Mouse (Mus musculus) midbrain, postnatal 0 days (tissue): Measurements from ENCODE around the gene Clcf1. TPM values are rescaled to one million over a fixed set of nuclear protein-coding genes. Genes with fewer than 3 reads are reported as not detected.

ENCODE experiments used
- ATAC-seq: fragments of 200-750 bp; cut with Nextera tagmentation; 2 replicates; pipeline ENCODE4 v1.8.0; 2017; ENCODE audit warnings: moderate number of reproducible peaks, mild to moderate bottlenecking, moderate TSS enrichment, moderate library complexity; ENCODE audit not compliant: low FRiP score
- DNase-seq: peaks from one replicate; pipeline ENCODE4 v3.0.0-alpha.2; 2015; ENCODE audit warnings: low spot score
- H3K27ac ChIP-seq: fragments of 300-500 bp; sonication (generic); 2 replicates; pipeline ENCODE4 v1.5.1; 2014; ENCODE audit warnings: low read depth, mild to moderate bottlenecking, low read length, mixed read lengths
- H3K27me3 ChIP-seq: fragments of 300-500 bp; sonication (generic); 2 replicates; pipeline ENCODE4 v1.6.1; 2014; ENCODE audit warnings: low read length, control low read depth, mixed read lengths; ENCODE audit not compliant: insufficient read depth
- H3K36me3 ChIP-seq: fragments of 300-500 bp; sonication (generic); 2 replicates; pipeline ENCODE4 v1.6.1; 2014; ENCODE audit warnings: low read length, control low read depth, mixed read lengths; ENCODE audit not compliant: insufficient read depth
- H3K4me1 ChIP-seq: fragments of 300-500 bp; sonication (generic); 2 replicates; pipeline ENCODE4 v1.6.1; 2014; ENCODE audit warnings: mild to moderate bottlenecking, control low read depth, antibody characterized with exemption, low read length, mixed read lengths; ENCODE audit not compliant: insufficient read depth
- H3K4me2 ChIP-seq: fragments of 300-500 bp; sonication (generic); 2 replicates; pipeline ENCODE4 v1.6.1; 2014; ENCODE audit warnings: low read depth, mild to moderate bottlenecking, low read length, mixed read lengths; ENCODE audit not compliant: poor library complexity, severe bottlenecking
- H3K4me3 ChIP-seq: fragments of 300-500 bp; sonication (generic); 2 replicates; pipeline ENCODE4 v1.5.1; 2014; ENCODE audit warnings: low read depth, mild to moderate bottlenecking, low read length, moderate library complexity
- H3K9ac ChIP-seq: fragments of 300-500 bp; sonication (generic); replicated peaks from 2 replicates; pipeline ENCODE4 v1.6.1; 2014; ENCODE audit warnings: mild to moderate bottlenecking, low read length, moderate library complexity, mixed read lengths; ENCODE audit not compliant: poor library complexity, severe bottlenecking
- H3K9me3 ChIP-seq: fragments of 300-500 bp; sonication (generic); 2 replicates; pipeline ENCODE4 v1.6.1; 2016; ENCODE audit warnings: low read length, control low read depth
- CTCF ChIP-seq: IDR thresholded peaks from 2 replicates; pipeline ENCODE4 v1.5.1; 2016; ENCODE audit warnings: antibody characterized with exemption, mild to moderate bottlenecking
- WGBS: fragments of 180-500 bp; shearing (Covaris S2); extraction: QIAGEN DNeasy Blood & Tissue Kit; methylation state at CpG from one replicate; pipeline ENCODE4 v1.1.7; 2014; 5-methylcytosine and 5-hydroxymethylcytosine counted together
- polyA plus RNA-seq: library from polyadenylated mRNA; unstranded; fragments of >200 nt; fragmentation: Nextera tagmentation; extraction: Ambion mirVana; gene quantifications from 2 replicates; pipeline ENCODE4 v1.2.1, GENCODE M21; 2015
- total RNA-seq: library from RNA; depleted of rRNA; stranded (reverse); fragments of >200 nt; gene quantifications from 2 replicates; pipeline ENCODE4 v1.2.3, GENCODE M21; 2014; rRNA removed

Gene Clcf1
- total RNA-seq (0.99 and 1.2 TPM in 2 replicates), polyA plus RNA-seq (0.28 and 0.44 TPM in 2 replicates)

DNA sequence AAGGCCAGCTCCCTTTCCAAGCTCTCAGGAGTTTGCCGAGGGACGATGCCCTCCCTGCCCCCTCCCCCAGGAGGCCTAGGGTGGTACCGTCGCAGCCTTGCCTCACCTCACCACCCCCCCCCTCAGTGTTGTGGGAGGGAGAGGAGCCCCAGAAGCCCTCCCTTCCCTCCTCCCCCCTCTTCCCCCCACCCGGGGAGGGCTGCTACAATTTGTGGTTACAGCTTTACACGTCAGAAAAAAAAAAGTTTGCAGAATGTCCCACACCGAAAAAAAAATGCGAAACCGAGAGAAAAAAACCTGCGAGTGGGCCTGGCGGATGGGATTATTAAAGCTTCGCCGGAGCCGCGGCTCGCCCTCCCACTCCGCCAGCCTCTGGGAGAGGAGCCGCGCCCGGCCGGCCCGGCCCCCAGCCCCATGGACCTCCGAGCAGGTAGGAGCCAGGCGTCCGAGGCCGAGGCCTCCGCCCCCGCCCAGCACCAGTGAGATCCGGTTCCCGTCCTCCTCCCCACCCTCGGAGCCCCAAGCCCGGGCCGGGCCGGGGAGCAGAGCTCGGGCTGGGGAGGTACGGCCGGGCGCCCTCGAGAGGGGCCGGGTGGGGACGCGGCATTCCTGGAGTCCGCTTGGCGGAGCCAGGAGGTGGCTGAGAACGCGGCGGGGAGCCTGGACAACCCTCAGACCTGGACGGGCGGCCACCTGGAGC, at the start of gene Clcf1, which contains the start of gene AC109138.7:
Gene Clcf1, plus strand, starts transcription at position 168 of the 700 bp plus-strand sequence.
Gene AC109138.7, plus strand, starts transcription at position 287 of the 700 bp plus-strand sequence.
- H3K27me3 ChIP-seq = peaks cover 44% of the 10 kb centered on the region
- H3K27ac ChIP-seq = no peak within 1 kb of the TSS
- ATAC-seq (0 out of 2 replicates have a peak, but pooled peaks have one; percentile 31), DNase-seq (no peak)
- H3K9ac ChIP-seq = peak within 1 kb of the TSS; percentile 59
- no peaks in the 10 kb centered on the region for H3K9me3 ChIP-seq
- peaks cover 7% of the 10 kb centered on the region; the same call in 1 of the 2 replicates for H3K4me1 ChIP-seq
- no peaks in the 10 kb centered on the region for H3K36me3 ChIP-seq
- H3K4me3 ChIP-seq = peak within 1 kb of the TSS; percentile 39
- H3K4me2 ChIP-seq = peak within 1 kb of the TSS; percentile 91
- no peak for TF ChIP-seq CTCF
- WGBS = under 1% methylated on average over 39 of the region's 49 CpGs

DNA sequence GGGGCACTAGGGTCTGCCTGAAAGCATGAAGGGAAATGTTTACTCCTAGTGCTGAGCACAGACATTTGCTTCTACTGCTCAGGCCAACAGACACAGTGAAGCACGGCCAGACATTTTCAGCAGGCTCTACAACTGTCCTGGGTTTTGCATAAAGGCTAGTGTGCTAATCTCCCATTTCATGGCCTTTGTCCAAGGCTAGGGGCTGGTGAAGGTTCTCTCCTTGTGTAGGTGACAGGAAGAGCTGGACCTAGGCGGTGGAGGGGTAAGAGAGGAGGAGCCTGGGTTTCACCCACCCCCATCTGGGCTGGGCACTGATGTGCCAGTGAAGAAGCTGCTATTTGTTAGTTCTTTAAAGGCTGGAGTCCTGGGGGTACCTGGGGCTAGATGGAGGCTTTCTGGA, 49.3 kb upstream of the Clcf1 start:
- Histone ChIP-seq H3K4me2 (no peak overlapping the region), H3K27me3 (no peaks in the 10 kb centered on the region), H3K4me3 (no peak overlapping the region), H3K4me1 (peaks cover 6% of the 10 kb centered on the region; the same call in 1 of the 2 replicates), H3K9ac (no peak overlapping the region), H3K9me3 (no peaks in the 10 kb centered on the region), H3K36me3 (peaks cover 14% of the 10 kb centered on the region), H3K27ac (no peak overlapping the region)
- 81% methylated on average over 2 of the region's 2 CpGs for WGBS
- no peak for TF ChIP-seq CTCF
- ATAC-seq (no peak), DNase-seq (no peak)

DNA sequence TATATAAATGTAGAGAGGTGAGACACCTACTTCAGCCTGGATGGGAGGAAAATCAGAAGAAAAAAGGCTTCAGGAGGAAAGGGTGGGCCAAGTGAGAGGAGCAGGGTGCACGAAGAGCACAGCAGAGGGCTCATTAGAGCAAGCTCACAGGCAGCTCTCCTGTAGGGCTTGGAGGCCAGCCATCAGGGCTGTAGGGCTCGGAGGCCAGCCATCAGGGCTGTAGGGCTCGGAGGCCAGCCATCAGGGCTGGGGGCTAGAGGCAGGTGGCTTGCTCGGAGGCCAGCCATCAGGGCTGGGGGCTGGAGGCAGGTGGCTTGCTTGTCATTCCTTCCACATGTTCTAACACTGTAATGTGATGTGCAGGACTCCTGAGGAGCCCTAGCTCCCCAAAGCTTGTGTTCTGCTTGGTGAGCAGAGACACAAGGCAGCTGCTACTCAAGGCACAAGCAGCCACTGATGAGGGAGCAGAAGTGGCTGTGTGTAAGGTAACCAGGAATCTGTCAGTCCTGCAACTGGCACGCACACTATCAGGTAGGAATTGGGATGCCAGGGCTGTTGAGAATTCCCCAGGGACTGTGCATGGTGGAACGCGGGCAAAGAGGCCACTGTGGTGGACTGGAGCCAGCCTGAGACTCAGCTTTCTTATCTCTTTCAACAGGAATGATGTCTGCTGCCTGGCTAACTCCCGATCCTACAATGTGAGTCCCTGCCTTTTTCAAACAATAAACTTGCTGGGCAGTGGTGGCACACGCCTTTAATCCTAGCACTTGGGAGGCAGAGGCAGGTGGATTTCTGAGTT, 47.2 kb upstream of the Clcf1 start:
- DNase-seq = no peak
- Histone ChIP-seq H3K4me2 (no peak overlapping the region), H3K9me3 (no peaks in the 10 kb centered on the region), H3K27me3 (no peaks in the 10 kb centered on the region), H3K9ac (no peak overlapping the region), H3K4me1 (peaks cover 6% of the 10 kb centered on the region; the same call in 1 of the 2 replicates), H3K36me3 (0 out of 2 replicates have a peak, but pooled peaks cover 3% of the 10 kb centered on the region), H3K4me3 (no peak overlapping the region), H3K27ac (no peak overlapping the region)
- no peak for TF ChIP-seq CTCF
- WGBS = 74% methylated on average over 9 of the region's 9 CpGs
- no peak for ATAC-seq

DNA sequence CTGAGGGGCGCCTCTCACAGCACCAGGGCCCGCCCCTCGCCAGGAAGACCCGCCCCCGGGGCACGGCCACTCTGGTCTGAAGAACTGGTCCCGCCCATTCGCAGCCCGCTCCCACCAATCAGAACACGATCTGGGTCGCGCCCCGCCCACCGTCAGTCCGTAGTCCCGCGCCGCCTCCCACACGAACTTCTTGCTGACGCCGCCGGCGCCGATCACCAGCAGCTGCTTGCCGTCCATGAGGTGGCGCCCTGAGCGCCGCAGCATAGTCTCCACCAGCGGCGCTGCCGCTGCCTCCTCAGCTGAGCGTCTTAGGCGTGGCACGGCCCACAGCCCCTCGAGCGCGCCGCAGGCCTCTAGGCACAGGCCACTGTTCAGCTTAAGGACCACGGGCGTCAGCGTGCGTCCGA, 44.7 kb upstream of the Clcf1 start:
- Histone ChIP-seq H3K4me1 (no peaks in the 10 kb centered on the region), H3K36me3 (0 out of 2 replicates have a peak, but pooled peaks cover 3% of the 10 kb centered on the region), H3K27me3 (no peaks in the 10 kb centered on the region), H3K9ac (peak overlapping the region; percentile 80), H3K9me3 (no peaks in the 10 kb centered on the region), H3K4me3 (peak overlapping the region; percentile 41), H3K4me2 (peak overlapping the region; percentile 75), H3K27ac (peak overlapping the region; percentile 91)
- TF ChIP-seq CTCF = peak; percentile 98
- whole genome bisulfite sequencing = under 1% methylated on average over 32 of the region's 43 CpGs
- DNase-seq (peak; percentile 99), ATAC-seq (peak; percentile 93)

DNA sequence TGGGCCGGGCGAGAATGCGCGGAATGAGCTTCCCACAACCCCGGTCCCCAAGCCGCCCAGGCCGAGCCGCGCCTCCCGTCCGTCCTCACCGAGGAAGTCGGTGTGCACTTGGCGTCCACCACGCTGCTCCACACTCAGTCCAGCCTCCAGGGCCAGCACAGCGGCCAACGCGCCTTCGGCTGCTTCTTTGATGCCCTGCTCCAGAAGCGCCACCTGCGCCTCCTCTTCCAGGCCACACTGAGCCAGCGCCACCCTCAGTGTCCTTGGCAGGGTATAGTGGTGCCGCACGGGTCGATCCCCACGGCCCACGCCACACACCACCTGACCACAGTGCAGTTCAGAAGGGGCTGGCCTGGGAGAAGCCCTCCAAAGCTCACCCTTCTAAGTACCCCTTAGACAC, 44.2 kb upstream of the Clcf1 start:
- WGBS = 7% methylated on average over 27 of the region's 27 CpGs

More for the DNA sequence above, 44.2 kb upstream of the Clcf1 start:
- Histone ChIP-seq H3K36me3 (0 out of 2 replicates have a peak, but pooled peaks cover under 1% of the 10 kb centered on the region), H3K9ac (peak overlapping the region; percentile 80), H3K27ac (peak overlapping the region; percentile 91), H3K4me2 (peak overlapping the region; percentile 75), H3K27me3 (no peaks in the 10 kb centered on the region), H3K9me3 (no peaks in the 10 kb centered on the region), H3K4me3 (peak overlapping the region; percentile 41), H3K4me1 (no peaks in the 10 kb centered on the region)
- TF ChIP-seq CTCF = no peak
- ATAC-seq = peak; percentile 51
- DNase-seq = no peak
